In the genomic region with DNA sequence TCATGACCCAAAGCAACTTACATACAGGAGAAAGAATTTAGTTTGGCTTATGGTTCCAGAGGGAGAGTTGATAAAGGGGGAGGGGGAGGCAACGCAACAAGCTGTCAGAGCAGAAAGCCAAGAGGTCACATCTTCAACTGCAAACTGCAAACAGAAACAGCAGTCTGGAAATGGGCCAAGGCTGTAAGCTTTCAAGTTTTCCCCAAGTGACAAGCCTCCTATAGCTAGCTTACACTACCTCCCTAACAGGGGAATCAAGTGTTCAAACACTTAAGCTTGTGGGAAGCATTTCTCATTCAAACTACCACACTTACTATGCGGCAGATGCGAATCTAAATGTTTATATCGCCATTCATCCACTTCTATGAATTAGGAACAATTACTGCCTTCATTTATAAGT, we compare ENCODE assay signal across 15 mouse cellular contexts. TPM values are rescaled to one million over a fixed set of nuclear protein-coding genes. Genes with fewer than 3 reads are reported as not detected.
DNase-seq lines count a peak whose midpoint lies in the region; ATAC-seq and TF ChIP-seq lines count a peak whose summit lies in the region.
"Had no signal": no experiment of that assay in that cellular context is flagged by ENCODE, and none has a peak within 500 bp of the region (broad histone marks: within the 10 kb centered on the region; RNA-seq: fewer than 3 reads in every experiment).

No protein-coding gene starts in this region.

- peak; percentile 12 for DNase-seq in heart, postnatal 4 days
- DNase-seq in lung, postnatal 0 days (ENCODE audit: low spot score), result peak; percentile 56
- DNase-seq in lung, postnatal 4 days, result no peak
- DNase-seq in 416B (ENCODE audit: low read depth), result peak; percentile 36
- DNase-seq in brain, embryonic 14.5 days (ENCODE audit: low read depth), result peak; percentile 61
- no peak for DNase-seq in testis, postnatal 14 days (ENCODE audit: low spot score)
- DNase-seq: cerebellum, postnatal 10 days; gastrocnemius, postnatal 36 days; kidney, adult 11 months; spleen, adult 18-20 months had no signal

- no peaks in the 10 kb centered on the region for H3K36me3 ChIP-seq in heart, embryonic 12.5 days
- no peaks in the 10 kb centered on the region for H3K36me3 ChIP-seq in lung, postnatal 0 days (ENCODE audit: insufficient read depth, low read length)
- H3K36me3 ChIP-seq: midbrain, embryonic 15.5 days; stomach, embryonic 15.5 days had no signal

- peaks cover 13% of the 10 kb centered on the region for H3K4me1 ChIP-seq in heart, embryonic 12.5 days (replicated peaks)
- H3K4me1 ChIP-seq in lung, postnatal 0 days (ENCODE audit: insufficient read depth, low read depth, low read length), result no peaks in the 10 kb centered on the region

- no peaks in the 10 kb centered on the region for H3K9me3 ChIP-seq in heart, embryonic 12.5 days (replicated peaks)
- no peaks in the 10 kb centered on the region for H3K9me3 ChIP-seq in lung, postnatal 0 days (ENCODE audit: low read length)
- H3K9me3 ChIP-seq: forebrain, embryonic 13.5 days; midbrain, embryonic 15.5 days; stomach, embryonic 15.5 days had no signal

- ATAC-seq in heart, embryonic 12.5 days (ENCODE audit: insufficient number of reproducible peaks, low FRiP score), result no peak
- no peak for ATAC-seq in lung, postnatal 0 days
- ATAC-seq: hindbrain, postnatal 0 days; midbrain, embryonic 15.5 days had no signal

- H3K27me3 ChIP-seq in heart, embryonic 12.5 days (replicated peaks), result peaks cover 14% of the 10 kb centered on the region
- H3K27me3 ChIP-seq in lung, postnatal 0 days (replicated peaks; ENCODE audit: insufficient read depth, low read length), result peaks cover 7% of the 10 kb centered on the region; the same call in 1 of the 2 replicates

- H3K9ac ChIP-seq in heart, embryonic 12.5 days, result no peak overlapping the region
- no peak overlapping the region for H3K9ac ChIP-seq in lung, postnatal 0 days (replicated peaks; ENCODE audit: low read depth)
- H3K9ac ChIP-seq: forebrain, embryonic 13.5 days; midbrain, embryonic 15.5 days; stomach, embryonic 15.5 days had no signal

- no peak overlapping the region for H3K4me3 ChIP-seq in heart, embryonic 12.5 days
- no peak overlapping the region for H3K4me3 ChIP-seq in lung, postnatal 0 days (ENCODE audit: low read depth, low read length)
- H3K4me3 ChIP-seq: forebrain, embryonic 13.5 days; midbrain, embryonic 15.5 days; stomach, embryonic 15.5 days had no signal

- TF ChIP-seq POLR2A in brain, embryonic 14.5 days (IDR thresholded peaks at IDR 0.05; ENCODE audit: borderline replicate concordance, extremely low read depth, insufficient read depth, insufficient read length, poor library complexity, severe bottlenecking), result no peak

- TF ChIP-seq EP300 in lung, postnatal 0 days (IDR thresholded peaks at IDR 0.05), result no peak

- H3K4me2 ChIP-seq in heart, embryonic 12.5 days, result no peak overlapping the region
- no peak overlapping the region for H3K4me2 ChIP-seq in lung, postnatal 0 days (replicated peaks; ENCODE audit: low read depth, low read length)
- H3K4me2 ChIP-seq: forebrain, embryonic 13.5 days; midbrain, embryonic 15.5 days; stomach, embryonic 15.5 days had no signal

- no peak for TF ChIP-seq CTCF in lung, postnatal 0 days (IDR thresholded peaks at IDR 0.05)
- TF ChIP-seq CTCF in brain, embryonic 14.5 days (IDR thresholded peaks at IDR 0.05; ENCODE audit: borderline replicate concordance, extremely low read depth, insufficient read depth, insufficient read length), result no peak

- WGBS in heart, embryonic 12.5 days, result 55% methylated on average over 4 of the region's 4 CpGs
- 24% methylated on average over 4 of the region's 4 CpGs for WGBS in lung, postnatal 0 days

- H3K27ac ChIP-seq in heart, embryonic 12.5 days (ENCODE audit: poor library complexity, severe bottlenecking), result no peak overlapping the region
- no peak overlapping the region for H3K27ac ChIP-seq in lung, postnatal 0 days (ENCODE audit: low read length)
- H3K27ac ChIP-seq: forebrain, embryonic 13.5 days; hindbrain, postnatal 0 days; midbrain, embryonic 15.5 days; stomach, embryonic 15.5 days had no signal

RNA-seq across cellular contexts. Expression of a gene that starts 4.5 kb away (rescaled TPM):
- total RNA-seq in heart, postnatal 4 days (2021), result 10 to 100 TPM; 11.4 to 13.9 TPM
- polyA plus RNA-seq in heart, embryonic 12.5 days (2016; fragmentation: Nextera tagmentation; extraction: Ambion mirVana), result 3.2 TPM in 2 replicates
- 8.1 and 9.7 TPM in 2 replicates for polyA plus RNA-seq in lung, postnatal 0 days (2015; fragmentation: Nextera tagmentation; extraction: Ambion mirVana)
- polyA plus RNA-seq in brain, embryonic 14.5 days (2012; rRNA removed), result 0.25 and 1.2 TPM in 2 replicates

RNA-seq across cellular contexts. Expression of a gene that starts 42.4 kb away (rescaled TPM):
- total RNA-seq in heart, postnatal 4 days (2021), result 10 to 100 TPM; 11.5 to 12.9 TPM
- polyA plus RNA-seq in heart, embryonic 12.5 days (2016; fragmentation: Nextera tagmentation; extraction: Ambion mirVana), result 15.7 and 18.5 TPM in 2 replicates
- 14.6 and 15.6 TPM in 2 replicates for polyA plus RNA-seq in lung, postnatal 0 days (2015; fragmentation: Nextera tagmentation; extraction: Ambion mirVana)
- 9.7 and 11.7 TPM in 2 replicates for polyA plus RNA-seq in brain, embryonic 14.5 days (2012; rRNA removed)

Comparison
In these comparisons a context has a peak if more than half of its experiments do, and no peak if none do; other contexts are left out.
1. DNase-seq: peak in heart, postnatal 4 days (single experiment), lung, postnatal 0 days (single experiment), 416B (single experiment) and brain, embryonic 14.5 days (single experiment); none in lung, postnatal 4 days (0 of 2) and testis, postnatal 14 days (single experiment).